Mouse (Mus musculus): Measurements from ENCODE around the gene Hrasls5.

Gene Hrasls5

GRCm38 (mm10) chr19:7611942-7612757 lies at the start of gene Hrasls5:
Gene Hrasls5 (plus strand): TSS chr19:7612541.
- peak; percentile 10 for DNase-seq (ENCODE audit: low read depth, low spot score)

- DNase-seq (ENCODE audit: low read depth, low spot score): no peak
Observed at GRCm38 (mm10) chr19:7562601-7563129, 49.7 kb upstream of the Hrasls5 start.

- no peak for DNase-seq (ENCODE audit: low read depth, low spot score)
Observed at GRCm38 (mm10) chr19:7563676-7564075, 48.7 kb upstream of the Hrasls5 start.

- no peak for DNase-seq (ENCODE audit: low read depth, low spot score)
Observed at GRCm38 (mm10) chr19:7564457-7564856, 47.9 kb upstream of the Hrasls5 start.

GRCm38 (mm10) chr19:7566826-7567225 lies 45.5 kb upstream of the Hrasls5 start:
- DNase-seq (ENCODE audit: low read depth, low spot score): no peak

GRCm38 (mm10) chr19:7568364-7568763 lies 44.0 kb upstream of the Hrasls5 start:
- DNase-seq (ENCODE audit: low read depth, low spot score): peak; percentile 46

- no peak for DNase-seq (ENCODE audit: low read depth, low spot score)
Observed at GRCm38 (mm10) chr19:7569650-7570049, 42.7 kb upstream of the Hrasls5 start.

GRCm38 (mm10) chr19:7576180-7576579 lies 36.2 kb upstream of the Hrasls5 start:
- DNase-seq (ENCODE audit: low read depth, low spot score): no peak

- DNase-seq (ENCODE audit: low read depth, low spot score): no peak
Observed at GRCm38 (mm10) chr19:7577710-7578109, 34.6 kb upstream of the Hrasls5 start.

- DNase-seq (ENCODE audit: low read depth, low spot score): no peak
Observed at GRCm38 (mm10) chr19:7581042-7581441, 31.3 kb upstream of the Hrasls5 start.

GRCm38 (mm10) chr19:7583101-7583500 lies 29.2 kb upstream of the Hrasls5 start:
- peak; percentile 24 for DNase-seq (ENCODE audit: low read depth, low spot score)

- DNase-seq (ENCODE audit: low read depth, low spot score): no peak
Observed at GRCm38 (mm10) chr19:7583599-7583998, 28.7 kb upstream of the Hrasls5 start.

GRCm38 (mm10) chr19:7585279-7585678 lies 27.1 kb upstream of the Hrasls5 start:
- DNase-seq (ENCODE audit: low read depth, low spot score): no peak

- no peak for DNase-seq (ENCODE audit: low read depth, low spot score)
Observed at GRCm38 (mm10) chr19:7585764-7586163, 26.6 kb upstream of the Hrasls5 start.

GRCm38 (mm10) chr19:7590795-7591194 lies 21.5 kb upstream of the Hrasls5 start:
- no peak for DNase-seq (ENCODE audit: low read depth, low spot score)

GRCm38 (mm10) chr19:7592018-7592417 lies 20.3 kb upstream of the Hrasls5 start:
- no peak for DNase-seq (ENCODE audit: low read depth, low spot score)

- DNase-seq (ENCODE audit: low read depth, low spot score): peak; percentile 63
Observed at GRCm38 (mm10) chr19:7595534-7595933, 16.8 kb upstream of the Hrasls5 start.

- no peak for DNase-seq (ENCODE audit: low read depth, low spot score)
Observed at GRCm38 (mm10) chr19:7598481-7598880, 13.9 kb upstream of the Hrasls5 start.

- DNase-seq (ENCODE audit: low read depth, low spot score): no peak
Observed at GRCm38 (mm10) chr19:7601551-7601950, 10.8 kb upstream of the Hrasls5 start.

GRCm38 (mm10) chr19:7604107-7604506 lies 8.2 kb upstream of the Hrasls5 start:
- DNase-seq (ENCODE audit: low read depth, low spot score): no peak

- DNase-seq (ENCODE audit: low read depth, low spot score): no peak
Observed at GRCm38 (mm10) chr19:7605013-7605412, 7.3 kb upstream of the Hrasls5 start.

- peak; percentile 81 for DNase-seq (ENCODE audit: low read depth, low spot score)
Observed at GRCm38 (mm10) chr19:7605930-7606783, 6.2 kb upstream of the Hrasls5 start.

Measured in forelimb bud, embryonic 11.5 days (tissue).